Mouse (Mus musculus): ENCODE results near the gene Eefsec. TPM values are rescaled to one million over a fixed set of nuclear protein-coding genes. Genes with fewer than 3 reads are reported as not detected.

The Eefsec gene
- polyA plus RNA-seq, 1 experiment from 2014 or later = 42.2 TPM

DNA sequence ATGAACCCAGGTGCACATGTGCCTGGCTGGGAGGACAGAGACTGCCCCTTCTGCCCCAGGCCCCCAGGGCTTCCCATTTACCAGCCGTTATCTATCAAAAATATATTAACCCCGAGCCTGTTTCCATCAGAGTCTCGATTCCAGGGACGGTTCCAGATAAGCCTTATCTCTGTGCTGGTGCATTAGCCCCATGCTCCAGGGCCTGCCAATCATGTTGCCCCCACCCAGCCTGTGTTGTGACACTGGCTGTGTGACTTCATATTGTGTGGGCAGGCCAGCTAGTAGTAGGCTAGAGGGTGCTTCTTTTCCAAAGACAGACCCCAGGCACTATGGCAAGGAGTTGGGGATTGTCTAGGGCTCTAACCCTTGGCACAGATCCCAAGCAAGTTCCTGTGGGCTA lies 190.9 kb downstream of the Eefsec start:
- DNase-seq (ENCODE audit: low spot score) (no peak), ATAC-seq (ENCODE audit: insufficient read depth, low FRiP score, low TSS enrichment) (no peak)
- H3K9ac ChIP-seq (ENCODE audit: low read length) = no peak overlapping the region
- H3K9me3 ChIP-seq (ENCODE audit: control insufficient read depth, low read length) = no peaks in the 10 kb centered on the region
- WGBS = 85% methylated on average over 4 of the region's 4 CpGs
- no peak overlapping the region for H3K4me2 ChIP-seq (ENCODE audit: low read depth)
- no peak overlapping the region for H3K4me3 ChIP-seq (ENCODE audit: low read depth, low read length)
- no peaks in the 10 kb centered on the region for H3K27me3 ChIP-seq (ENCODE audit: control insufficient read depth, insufficient read depth, low read length)
- no peaks in the 10 kb centered on the region for H3K4me1 ChIP-seq (ENCODE audit: control insufficient read depth, insufficient read depth, low read length)
- no peak overlapping the region for H3K27ac ChIP-seq (ENCODE audit: low read depth, low read length)
- no peaks in the 10 kb centered on the region for H3K36me3 ChIP-seq (ENCODE audit: control insufficient read depth, insufficient read depth, low read length)

GRCm38 (mm10) chr6:88254082-88254481 lies 192.3 kb downstream of the Eefsec start:
- Histone ChIP-seq H3K9ac (ENCODE audit: low read length) (no peak overlapping the region), H3K4me3 (ENCODE audit: low read depth, low read length) (no peak overlapping the region), H3K4me1 (ENCODE audit: control insufficient read depth, insufficient read depth, low read length) (no peaks in the 10 kb centered on the region), H3K27me3 (ENCODE audit: control insufficient read depth, insufficient read depth, low read length) (no peaks in the 10 kb centered on the region), H3K36me3 (ENCODE audit: control insufficient read depth, insufficient read depth, low read length) (no peaks in the 10 kb centered on the region), H3K4me2 (ENCODE audit: low read depth) (no peak overlapping the region), H3K9me3 (ENCODE audit: control insufficient read depth, low read length) (no peaks in the 10 kb centered on the region), H3K27ac (ENCODE audit: low read depth, low read length) (no peak overlapping the region)
- no peak for DNase-seq (ENCODE audit: low spot score)
- no peak for ATAC-seq (ENCODE audit: insufficient read depth, low FRiP score, low TSS enrichment)
- 80% methylated on average over 6 of the region's 6 CpGs for WGBS

DNA sequence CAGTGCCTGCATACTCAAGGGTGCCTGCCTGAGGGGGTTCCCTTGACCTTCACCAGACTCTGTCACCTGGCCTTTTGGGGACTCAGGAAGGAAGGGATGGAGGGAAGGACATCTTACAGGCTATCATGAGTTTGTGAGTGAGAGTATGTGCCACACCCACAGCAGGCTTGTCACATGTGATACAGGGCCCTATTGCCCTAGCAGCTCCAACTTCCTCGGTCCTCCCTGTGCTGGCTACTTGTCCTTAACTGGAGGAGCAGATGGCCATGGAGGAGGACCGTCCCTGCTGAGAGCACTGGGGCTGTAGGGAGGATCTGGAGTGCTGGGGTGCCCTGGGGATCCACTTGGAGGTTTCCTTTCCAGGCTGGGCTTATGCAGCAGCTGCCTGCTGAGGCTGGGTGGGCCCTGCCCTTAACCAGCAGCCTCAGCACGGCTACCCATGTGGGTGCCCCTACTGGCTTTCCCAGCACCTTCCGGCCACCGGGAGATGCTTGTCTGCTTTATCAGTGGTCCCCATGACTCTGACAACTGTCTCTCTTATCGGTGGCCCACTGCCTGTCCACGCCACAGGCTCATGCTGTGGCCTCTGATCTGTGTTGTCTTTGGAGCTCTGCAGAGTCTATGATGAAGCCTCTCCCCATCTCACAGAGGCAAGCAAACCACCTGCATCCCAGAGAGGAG lies 194.4 kb downstream of the Eefsec start:
- 82% methylated on average over 7 of the region's 7 CpGs for WGBS
- H3K4me2 ChIP-seq (ENCODE audit: low read depth) = no peak overlapping the region
- DNase-seq (ENCODE audit: low spot score) = no peak
- H3K9me3 ChIP-seq (ENCODE audit: control insufficient read depth, low read length) = no peaks in the 10 kb centered on the region
- H3K4me1 ChIP-seq (ENCODE audit: control insufficient read depth, insufficient read depth, low read length) = no peaks in the 10 kb centered on the region
- no peak overlapping the region for H3K9ac ChIP-seq (ENCODE audit: low read length)
- no peak overlapping the region for H3K27ac ChIP-seq (ENCODE audit: low read depth, low read length)
- H3K4me3 ChIP-seq (ENCODE audit: low read depth, low read length) = no peak overlapping the region
- no peaks in the 10 kb centered on the region for H3K36me3 ChIP-seq (ENCODE audit: control insufficient read depth, insufficient read depth, low read length)
- H3K27me3 ChIP-seq (ENCODE audit: control insufficient read depth, insufficient read depth, low read length) = no peaks in the 10 kb centered on the region
- no peak for ATAC-seq (ENCODE audit: insufficient read depth, low FRiP score, low TSS enrichment)

DNA sequence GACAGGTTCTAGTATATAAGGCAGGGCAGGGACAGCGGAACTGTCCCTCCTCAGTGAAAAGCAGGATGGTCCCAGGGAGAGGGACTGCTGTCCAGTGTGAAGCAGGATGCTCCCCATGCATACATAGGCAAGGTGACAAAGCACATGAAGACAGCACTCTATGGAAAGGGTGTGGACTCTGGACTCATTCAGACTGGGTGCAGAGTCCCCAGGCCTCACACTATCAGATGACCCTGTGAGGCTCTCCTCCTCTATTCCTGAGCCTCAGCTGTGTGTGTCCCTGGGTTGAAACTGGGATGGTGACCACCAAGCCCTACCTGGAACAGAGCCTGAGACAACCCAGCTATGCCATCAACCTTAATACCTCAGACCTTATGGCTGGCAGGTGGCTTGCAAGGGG lies 194.9 kb downstream of the Eefsec start:
- H3K4me1 ChIP-seq (ENCODE audit: control insufficient read depth, insufficient read depth, low read length) = no peaks in the 10 kb centered on the region
- ATAC-seq (ENCODE audit: insufficient read depth, low FRiP score, low TSS enrichment) (no peak), DNase-seq (ENCODE audit: low spot score) (no peak)
- 100% methylated on average over 1 of the region's 1 CpGs for WGBS
- H3K36me3 ChIP-seq (ENCODE audit: control insufficient read depth, insufficient read depth, low read length) = no peaks in the 10 kb centered on the region
- H3K9me3 ChIP-seq (ENCODE audit: control insufficient read depth, low read length) = no peaks in the 10 kb centered on the region
- no peak overlapping the region for H3K27ac ChIP-seq (ENCODE audit: low read depth, low read length)
- H3K4me3 ChIP-seq (ENCODE audit: low read depth, low read length) = no peak overlapping the region
- H3K4me2 ChIP-seq (ENCODE audit: low read depth) = no peak overlapping the region
- no peak overlapping the region for H3K9ac ChIP-seq (ENCODE audit: low read length)
- no peaks in the 10 kb centered on the region for H3K27me3 ChIP-seq (ENCODE audit: control insufficient read depth, insufficient read depth, low read length)

DNA sequence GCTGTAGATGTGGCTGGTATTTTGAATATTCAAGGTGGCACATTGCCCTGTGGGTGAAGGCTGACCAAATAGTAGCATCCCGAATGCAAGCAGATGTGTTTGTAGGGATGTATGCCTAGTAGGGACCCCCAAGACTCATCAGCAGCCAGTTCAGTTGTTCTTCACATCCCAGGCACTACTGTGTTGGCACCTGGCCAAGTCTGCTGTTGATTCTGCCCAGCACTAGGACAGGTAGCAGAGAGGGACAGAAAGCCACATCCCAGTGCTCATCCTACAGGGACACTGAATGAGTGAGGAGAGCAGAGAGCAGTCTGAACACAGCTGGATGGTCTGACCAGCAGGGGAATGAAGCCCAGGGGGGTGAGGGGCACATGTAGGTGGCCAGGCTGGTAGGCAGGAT lies 197.1 kb downstream of the Eefsec start:
- H3K9ac ChIP-seq (ENCODE audit: low read length) = no peak overlapping the region
- no peak overlapping the region for H3K4me2 ChIP-seq (ENCODE audit: low read depth)
- WGBS = 81% methylated on average over 1 of the region's 1 CpGs
- no peak for ATAC-seq (ENCODE audit: insufficient read depth, low FRiP score, low TSS enrichment)
- no peak overlapping the region for H3K4me3 ChIP-seq (ENCODE audit: low read depth, low read length)
- no peak for DNase-seq (ENCODE audit: low spot score)
- no peak overlapping the region for H3K27ac ChIP-seq (ENCODE audit: low read depth, low read length)
- H3K9me3 ChIP-seq (ENCODE audit: control insufficient read depth, low read length) = no peaks in the 10 kb centered on the region
- H3K4me1 ChIP-seq (ENCODE audit: control insufficient read depth, insufficient read depth, low read length) = no peaks in the 10 kb centered on the region
- no peaks in the 10 kb centered on the region for H3K27me3 ChIP-seq (ENCODE audit: control insufficient read depth, insufficient read depth, low read length)
- no peaks in the 10 kb centered on the region for H3K36me3 ChIP-seq (ENCODE audit: control insufficient read depth, insufficient read depth, low read length)

GRCm38 (mm10) chr6:88242604-88243003 lies 203.7 kb downstream of the Eefsec start:
- no peaks in the 10 kb centered on the region for H3K36me3 ChIP-seq (ENCODE audit: control insufficient read depth, insufficient read depth, low read length)
- 1% methylated on average over 15 of the region's 15 CpGs for WGBS
- no peak overlapping the region for H3K27ac ChIP-seq (ENCODE audit: low read depth, low read length)
- peaks cover 2% of the 10 kb centered on the region; the same call in 1 of the 2 replicates for H3K4me1 ChIP-seq (ENCODE audit: control insufficient read depth, insufficient read depth, low read length)
- peak; percentile 81 for ATAC-seq (ENCODE audit: insufficient read depth, low FRiP score, low TSS enrichment)
- H3K4me2 ChIP-seq (ENCODE audit: low read depth) = no peak overlapping the region
- H3K9me3 ChIP-seq (ENCODE audit: control insufficient read depth, low read length) = no peaks in the 10 kb centered on the region
- H3K27me3 ChIP-seq (ENCODE audit: control insufficient read depth, insufficient read depth, low read length) = peaks cover 2% of the 10 kb centered on the region; the same call in 1 of the 2 replicates
- H3K9ac ChIP-seq (ENCODE audit: low read length) = no peak overlapping the region
- H3K4me3 ChIP-seq (ENCODE audit: low read depth, low read length) = no peak overlapping the region
- peak; percentile 83 for DNase-seq (ENCODE audit: low spot score)

DNA sequence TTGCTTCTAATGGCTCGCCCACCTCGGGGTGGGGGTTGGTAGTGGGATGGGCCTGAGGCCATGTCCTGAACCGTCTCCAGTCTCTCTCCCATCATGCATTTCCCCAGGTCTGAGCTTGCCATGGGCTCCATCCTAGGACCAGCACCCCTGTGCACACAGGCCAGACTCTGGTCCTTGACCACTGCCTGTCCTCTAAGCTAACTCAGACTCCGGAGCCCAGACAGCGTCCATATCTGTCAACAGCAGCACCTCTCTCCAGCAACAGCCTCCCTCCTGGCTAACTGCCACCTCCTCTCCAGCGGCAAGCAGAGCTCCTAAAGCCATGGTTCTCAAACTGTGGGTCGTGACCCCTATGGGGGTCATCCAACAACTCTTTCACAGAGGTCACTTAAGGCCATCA lies 209.8 kb downstream of the Eefsec start:
- Histone ChIP-seq H3K27me3 (ENCODE audit: control insufficient read depth, insufficient read depth, low read length) (peaks cover 18% of the 10 kb centered on the region), H3K27ac (ENCODE audit: low read depth, low read length) (no peak overlapping the region), H3K9ac (ENCODE audit: low read length) (peak overlapping the region; percentile 56; the same call in 1 of the 2 replicates), H3K4me2 (ENCODE audit: low read depth) (peak overlapping the region; percentile 44), H3K4me1 (ENCODE audit: control insufficient read depth, insufficient read depth, low read length) (peaks cover 8% of the 10 kb centered on the region), H3K9me3 (ENCODE audit: control insufficient read depth, low read length) (no peaks in the 10 kb centered on the region), H3K36me3 (ENCODE audit: control insufficient read depth, insufficient read depth, low read length) (no peaks in the 10 kb centered on the region), H3K4me3 (ENCODE audit: low read depth, low read length) (no peak overlapping the region)
- ATAC-seq (ENCODE audit: insufficient read depth, low FRiP score, low TSS enrichment) (peak; percentile 2; the same call in 1 of the 2 replicates), DNase-seq (ENCODE audit: low spot score) (no peak)
- WGBS = 11% methylated on average over 7 of the region's 7 CpGs

DNA sequence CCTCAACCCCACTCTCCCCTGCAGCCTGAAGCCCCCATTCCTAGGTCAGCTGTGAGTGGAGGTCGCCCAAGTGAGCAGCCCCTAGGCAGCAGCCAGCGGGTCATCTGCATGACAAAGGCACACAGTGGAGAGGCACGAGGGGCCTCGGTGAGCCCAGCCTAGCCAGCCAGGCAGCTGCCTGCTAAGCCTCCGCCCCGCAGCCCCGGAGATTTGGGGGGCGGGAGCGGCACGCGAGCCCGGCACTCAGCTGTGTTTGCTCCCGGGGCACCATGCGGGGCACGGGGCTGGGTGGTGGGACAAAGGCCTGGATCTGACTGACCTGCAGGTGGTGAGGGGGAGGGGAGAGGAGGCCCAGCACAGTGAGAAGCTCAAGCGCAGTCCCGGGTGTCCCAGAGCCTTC lies 210.4 kb downstream of the Eefsec start:
- ATAC-seq (ENCODE audit: insufficient read depth, low FRiP score, low TSS enrichment) (peak; percentile 81), DNase-seq (ENCODE audit: low spot score) (peak; percentile 67)
- no peaks in the 10 kb centered on the region for H3K9me3 ChIP-seq (ENCODE audit: control insufficient read depth, low read length)
- peaks cover 21% of the 10 kb centered on the region for H3K27me3 ChIP-seq (ENCODE audit: control insufficient read depth, insufficient read depth, low read length)
- H3K4me2 ChIP-seq (ENCODE audit: low read depth) = peak overlapping the region; percentile 44
- WGBS = 0% methylated on average over 17 of the region's 17 CpGs
- no peaks in the 10 kb centered on the region for H3K36me3 ChIP-seq (ENCODE audit: control insufficient read depth, insufficient read depth, low read length)
- peaks cover 8% of the 10 kb centered on the region for H3K4me1 ChIP-seq (ENCODE audit: control insufficient read depth, insufficient read depth, low read length)
- H3K4me3 ChIP-seq (ENCODE audit: low read depth, low read length) = 0 out of 2 replicates have a peak overlapping the region, but pooled peaks have one; percentile 12
- H3K27ac ChIP-seq (ENCODE audit: low read depth, low read length) = no peak overlapping the region
- H3K9ac ChIP-seq (ENCODE audit: low read length) = peak overlapping the region; percentile 56

DNA sequence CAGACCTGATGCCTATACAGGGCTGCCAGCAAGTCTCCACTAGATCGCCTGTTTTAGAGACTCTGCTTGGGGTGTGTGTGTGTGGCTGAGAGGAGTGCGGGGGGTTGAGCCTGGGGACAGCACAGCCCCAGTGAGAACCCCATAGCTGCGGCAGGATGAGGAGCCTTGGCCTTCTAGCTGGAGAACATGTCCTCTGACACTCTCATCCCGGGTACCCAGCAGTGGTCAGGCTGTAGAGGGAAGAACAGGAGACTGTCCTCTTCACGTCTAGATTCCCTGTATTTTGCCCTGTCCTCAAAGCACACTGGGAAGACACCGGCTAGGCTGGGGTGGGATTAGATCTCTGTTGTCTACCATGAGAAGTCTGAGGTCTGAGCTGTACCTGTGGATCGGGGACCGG lies 210.9 kb downstream of the Eefsec start:
- no peak overlapping the region for H3K4me3 ChIP-seq (ENCODE audit: low read depth, low read length)
- H3K27me3 ChIP-seq (ENCODE audit: control insufficient read depth, insufficient read depth, low read length) = peaks cover 21% of the 10 kb centered on the region

More for the DNA sequence above, 210.9 kb downstream of the Eefsec start:
- peaks cover 8% of the 10 kb centered on the region for H3K4me1 ChIP-seq (ENCODE audit: control insufficient read depth, insufficient read depth, low read length)
- H3K9me3 ChIP-seq (ENCODE audit: control insufficient read depth, low read length) = no peaks in the 10 kb centered on the region
- WGBS = 18% methylated on average over 8 of the region's 8 CpGs
- DNase-seq (ENCODE audit: low spot score) = no peak
- H3K36me3 ChIP-seq (ENCODE audit: control insufficient read depth, insufficient read depth, low read length) = no peaks in the 10 kb centered on the region
- H3K4me2 ChIP-seq (ENCODE audit: low read depth) = no peak overlapping the region; the same call in 1 of the 2 replicates
- ATAC-seq (ENCODE audit: insufficient read depth, low FRiP score, low TSS enrichment) = no peak
- H3K27ac ChIP-seq (ENCODE audit: low read depth, low read length) = no peak overlapping the region
- no peak overlapping the region for H3K9ac ChIP-seq (ENCODE audit: low read length)
